Mouse (Mus musculus) cerebellum, postnatal 25 days (tissue): ENCODE results near the gene H1fx.
"Not testable (repeated sequence)": the region's sequence is repeated elsewhere in the genome, so short reads cannot be mapped to it uniquely, and the experiment has no call there.

Source experiments
- DNase-seq, 2 experiments: peaks; one replicate each; pipeline ENCODE4 v3.0.0; 2021; ENCODE audit warnings: mixed read lengths in 2 of 2

Gene H1fx

GRCm38 (mm10) chr6:87980374-87981029, 935 bp downstream of the H1fx start:
- peak; percentile 82 to 92 for DNase-seq

GRCm38 (mm10) chr6:87979728-87980127, 1.7 kb downstream of the H1fx start:
- DNase-seq: no peak

GRCm38 (mm10) chr6:87970041-87970440, 11.4 kb downstream of the H1fx start:
- no peak for DNase-seq

- not testable (repeated sequence) for DNase-seq
Observed at GRCm38 (mm10) chr6:87962457-87962856, 19.0 kb downstream of the H1fx start.

DNA sequence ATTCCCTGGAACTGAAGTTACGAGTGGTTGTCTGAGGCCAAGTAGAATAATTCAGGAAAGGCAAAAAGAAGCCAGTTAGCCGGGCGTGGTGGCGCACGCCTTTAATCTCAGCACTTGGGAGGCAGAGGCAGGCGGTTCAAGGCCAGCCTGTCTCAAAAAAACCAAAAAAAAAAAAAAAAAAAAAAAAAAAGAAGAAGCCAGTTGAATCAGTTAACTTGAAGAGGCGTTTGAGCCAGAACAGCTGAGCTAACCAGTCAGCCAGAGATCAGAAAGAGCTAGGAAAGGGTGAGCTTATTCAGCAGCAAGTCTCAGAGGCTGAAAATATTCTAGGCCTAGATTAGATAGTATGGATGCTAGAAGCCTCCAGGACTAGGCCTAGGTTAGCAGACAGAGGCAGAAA, 39.3 kb downstream of the H1fx start:
- no peak for DNase-seq

GRCm38 (mm10) chr6:87938941-87939340, 42.5 kb downstream of the H1fx start:
- DNase-seq: no peak

DNA sequence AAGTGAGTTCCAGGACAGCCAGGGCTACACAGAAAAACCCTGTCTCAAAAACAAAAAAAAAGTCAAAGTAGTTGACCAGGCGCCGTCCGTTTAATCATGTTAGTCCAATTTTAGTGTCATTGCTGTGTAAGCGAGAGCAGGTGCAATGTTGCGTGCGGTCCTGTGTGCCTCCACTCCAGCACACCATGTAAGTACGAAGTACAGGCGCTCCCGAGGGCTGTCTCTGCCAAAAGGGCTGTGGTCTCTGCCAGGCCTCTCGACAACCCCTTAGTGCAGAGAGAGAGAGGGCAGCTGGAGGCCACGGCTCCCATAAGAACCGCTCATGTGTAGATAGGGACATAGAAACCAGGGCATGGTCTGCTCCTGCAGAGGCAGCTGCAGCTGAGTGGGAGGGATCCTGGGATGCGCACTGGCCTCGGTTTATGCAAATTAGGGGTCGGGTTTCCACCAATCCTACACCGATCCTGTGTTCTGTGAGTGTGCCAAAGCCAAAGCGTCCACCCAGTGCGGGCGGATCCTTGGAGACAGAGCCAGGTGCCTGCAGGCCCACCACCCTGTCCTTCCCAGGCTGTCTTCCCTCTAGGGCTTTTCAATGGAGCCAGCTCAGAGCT, 44.2 kb downstream of the H1fx start:
- no peak for DNase-seq

GRCm38 (mm10) chr6:87935037-87935436, 46.4 kb downstream of the H1fx start:
- no peak for DNase-seq
